Mouse (Mus musculus) cerebellum, adult 2 months (tissue): Measurements from ENCODE around the gene Psma4.

Experiments used
- CTCF ChIP-seq: fragments of 200-500 bp; IDR thresholded peaks from 2 replicates; pipeline ENCODE4 v1.5.1; 2011; ENCODE audit warnings: low read depth, mild to moderate bottlenecking, control low read depth, low read length, moderate library complexity, borderline replicate concordance; ENCODE audit not compliant: insufficient read depth
- POLR2A ChIP-seq: fragments of 200-500 bp; IDR thresholded peaks from 2 replicates; pipeline ENCODE4 v1.6.1; 2011; ENCODE audit warnings: low read length, control low read depth, borderline replicate concordance; ENCODE audit not compliant: insufficient read depth

- TF ChIP-seq CTCF (no peak), POLR2A (no peak)
These were observed 8.5 kb upstream of the Psma4 start for GRCm38 (mm10) chr9:54942071-54942470.
